Mouse (Mus musculus) naive thymus-derived CD4-positive, alpha-beta T cell, adult 5 months (primary cell): ENCODE results near the gene Cyp26a1. TPM values are rescaled to one million over a fixed set of nuclear protein-coding genes. Genes with fewer than 3 reads are reported as not detected.

ENCODE experiments used
- polyA plus RNA-seq: library from polyadenylated mRNA; unstranded; fragments of 100-300 nt; shearing (Covaris generic); gene quantifications from one replicate; pipeline ENCODE4 v1.2.1, GENCODE M21; 2017

Cyp26a1 gene
- polyA plus RNA-seq, result not detected

GRCm38 (mm10) chr19:37697651-37698272, at the start of gene Cyp26a1:
Gene Cyp26a1, plus strand, starts transcription at chr19:37697798.

GRCm38 (mm10) chr19:37685281-37685680, 12.3 kb upstream of the Cyp26a1 start, which contains the start of gene Cyp26c1:
Gene Cyp26c1, plus strand, starts transcription at chr19:37685581.

Other genes starting within 250 kb of the Cyp26a1 start
- 42.9 TPM for gene Exoc6, start 147.4 kb upstream of the Cyp26a1 start, polyA plus RNA-seq
- gene Cyp26c1, start 12.2 kb upstream of the Cyp26a1 start, polyA plus RNA-seq, result not detected